8 mouse cellular contexts compared by ENCODE assay signal in genomic region chr12:71640058-71640501, GRCm38 (mm10).
DNase-seq lines count a peak whose midpoint lies in the region; ATAC-seq lines count a peak whose summit lies in the region.

No protein-coding gene starts in this region.

- no peak overlapping the region for H3K4me2 ChIP-seq in forebrain, embryonic 14.5 days (ENCODE audit: low read length)
- no peak overlapping the region for H3K4me2 ChIP-seq in forebrain, embryonic 13.5 days
- no peak overlapping the region for H3K4me2 ChIP-seq in midbrain, embryonic 11.5 days
- no peak overlapping the region for H3K4me2 ChIP-seq in midbrain, embryonic 13.5 days (replicated peaks)
- H3K4me2 ChIP-seq in neural tube, embryonic 15.5 days, result no peak overlapping the region

- H3K9ac ChIP-seq in forebrain, embryonic 14.5 days (ENCODE audit: low read length), result no peak overlapping the region
- H3K9ac ChIP-seq in forebrain, embryonic 13.5 days, result no peak overlapping the region
- no peak overlapping the region for H3K9ac ChIP-seq in midbrain, embryonic 11.5 days (ENCODE audit: low read length)
- no peak overlapping the region for H3K9ac ChIP-seq in midbrain, embryonic 13.5 days (replicated peaks)
- H3K9ac ChIP-seq in neural tube, embryonic 15.5 days (replicated peaks), result no peak overlapping the region

- H3K4me3 ChIP-seq in forebrain, embryonic 14.5 days (ENCODE audit: low read depth, low read length), result no peak overlapping the region
- no peak overlapping the region for H3K4me3 ChIP-seq in forebrain, embryonic 13.5 days
- H3K4me3 ChIP-seq in midbrain, embryonic 11.5 days (ENCODE audit: low read depth, low read length), result no peak overlapping the region
- no peak overlapping the region for H3K4me3 ChIP-seq in midbrain, embryonic 13.5 days (replicated peaks)
- H3K4me3 ChIP-seq in neural tube, embryonic 15.5 days (replicated peaks), result no peak overlapping the region

- 61% methylated on average over 10 of the region's 10 CpGs for WGBS in forebrain, embryonic 14.5 days
- 66% methylated on average over 10 of the region's 10 CpGs for WGBS in forebrain, embryonic 13.5 days
- 72% methylated on average over 10 of the region's 10 CpGs for WGBS in midbrain, embryonic 11.5 days
- 69% methylated on average over 10 of the region's 10 CpGs for WGBS in midbrain, embryonic 13.5 days
- WGBS in neural tube, embryonic 15.5 days, result 53% methylated on average over 10 of the region's 10 CpGs

- H3K27me3 ChIP-seq in forebrain, embryonic 14.5 days (replicated peaks; ENCODE audit: control insufficient read depth, insufficient read depth, low read length), result no peaks in the 10 kb centered on the region
- H3K27me3 ChIP-seq in forebrain, embryonic 13.5 days, result peaks cover 5% of the 10 kb centered on the region; the same call in 1 of the 2 replicates
- H3K27me3 ChIP-seq in midbrain, embryonic 11.5 days (ENCODE audit: control insufficient read depth, insufficient read depth, low read length), result no peaks in the 10 kb centered on the region
- H3K27me3 ChIP-seq in midbrain, embryonic 13.5 days, result no peaks in the 10 kb centered on the region
- no peaks in the 10 kb centered on the region for H3K27me3 ChIP-seq in neural tube, embryonic 15.5 days (replicated peaks)

- peak; percentile 32 for DNase-seq in forebrain, embryonic 14.5 days (ENCODE audit: low spot score)
- DNase-seq in midbrain, embryonic 11.5 days (ENCODE audit: low spot score, missing footprints), result peak; percentile 72
- DNase-seq in heart, postnatal 14 days, result peak; percentile 56 to 58
- DNase-seq in lung, postnatal 4 days, result peak; percentile 49 to 84
- no peak for DNase-seq in layer of hippocampus, postnatal 25 days (ENCODE audit: extremely low spot score in 1 of 2, low spot score in 1 of 2)

- H3K9me3 ChIP-seq in forebrain, embryonic 14.5 days (replicated peaks; ENCODE audit: control insufficient read depth, low read length), result no peaks in the 10 kb centered on the region
- no peaks in the 10 kb centered on the region for H3K9me3 ChIP-seq in forebrain, embryonic 13.5 days (replicated peaks)
- H3K9me3 ChIP-seq in midbrain, embryonic 11.5 days (ENCODE audit: control insufficient read depth, low read length), result no peaks in the 10 kb centered on the region
- H3K9me3 ChIP-seq in midbrain, embryonic 13.5 days, result no peaks in the 10 kb centered on the region
- no peaks in the 10 kb centered on the region for H3K9me3 ChIP-seq in neural tube, embryonic 15.5 days (replicated peaks)

- H3K36me3 ChIP-seq in forebrain, embryonic 14.5 days (ENCODE audit: control insufficient read depth, insufficient read depth, low read length), result no peaks in the 10 kb centered on the region
- H3K36me3 ChIP-seq in forebrain, embryonic 13.5 days (ENCODE audit: poor library complexity, severe bottlenecking), result no peaks in the 10 kb centered on the region
- H3K36me3 ChIP-seq in midbrain, embryonic 11.5 days (ENCODE audit: control insufficient read depth, insufficient read depth, low read length), result no peaks in the 10 kb centered on the region
- no peaks in the 10 kb centered on the region for H3K36me3 ChIP-seq in midbrain, embryonic 13.5 days
- H3K36me3 ChIP-seq in neural tube, embryonic 15.5 days, result no peaks in the 10 kb centered on the region

- peaks cover 12% of the 10 kb centered on the region for H3K4me1 ChIP-seq in forebrain, embryonic 14.5 days (ENCODE audit: control insufficient read depth, insufficient read depth, low read length)
- peaks cover 18% of the 10 kb centered on the region for H3K4me1 ChIP-seq in forebrain, embryonic 13.5 days
- no peaks in the 10 kb centered on the region for H3K4me1 ChIP-seq in midbrain, embryonic 11.5 days (ENCODE audit: control insufficient read depth, insufficient read depth, low read length)
- peaks cover 8% of the 10 kb centered on the region; the same call in 1 of the 2 replicates for H3K4me1 ChIP-seq in midbrain, embryonic 13.5 days (replicated peaks)
- H3K4me1 ChIP-seq in neural tube, embryonic 15.5 days, result peaks cover 17% of the 10 kb centered on the region

- intact Hi-C loops in heart, postnatal 14 days (cut with DNase I), result no loop called here

- ATAC-seq in forebrain, embryonic 14.5 days, result no peak
- no peak for ATAC-seq in forebrain, embryonic 13.5 days
- ATAC-seq in midbrain, embryonic 11.5 days (ENCODE audit: low FRiP score), result no peak
- ATAC-seq in midbrain, embryonic 13.5 days, result no peak
- ATAC-seq in neural tube, embryonic 15.5 days (ENCODE audit: low FRiP score), result no peak

- no peak overlapping the region for H3K27ac ChIP-seq in forebrain, embryonic 14.5 days (ENCODE audit: low read depth, low read length)
- no peak overlapping the region for H3K27ac ChIP-seq in forebrain, embryonic 13.5 days
- no peak overlapping the region for H3K27ac ChIP-seq in midbrain, embryonic 11.5 days (ENCODE audit: low read depth, low read length)
- H3K27ac ChIP-seq in midbrain, embryonic 13.5 days, result no peak overlapping the region
- no peak overlapping the region for H3K27ac ChIP-seq in neural tube, embryonic 15.5 days (replicated peaks)

Comparison
In these comparisons a context has a peak if more than half of its experiments do, and no peak if none do; other contexts are left out.
1. DNase-seq: peak in forebrain, embryonic 14.5 days (single experiment), midbrain, embryonic 11.5 days (single experiment), heart, postnatal 14 days (2 of 2) and lung, postnatal 4 days (2 of 2); none in layer of hippocampus, postnatal 25 days (0 of 2).